Mouse (Mus musculus): Measurements from ENCODE around the gene Vps13d. TPM values are rescaled to one million over a fixed set of nuclear protein-coding genes. Genes with fewer than 3 reads are reported as not detected.

Gene Vps13d
- polyA plus RNA-seq, 1 experiment from 2014 or later, result 14.2 TPM

- Histone ChIP-seq H3K9me3 (ENCODE audit: control insufficient read depth, low read length) (no peaks in the 10 kb centered on the region), H3K36me3 (ENCODE audit: control insufficient read depth, insufficient read depth, low read length) (peaks cover 8% of the 10 kb centered on the region; the same call in 1 of the 2 replicates), H3K27ac (replicated peaks; ENCODE audit: low read depth, low read length) (no peak overlapping the region), H3K27me3 (ENCODE audit: control insufficient read depth, insufficient read depth, low read length) (no peaks in the 10 kb centered on the region), H3K4me3 (ENCODE audit: low read depth, low read length) (no peak overlapping the region), H3K4me2 (ENCODE audit: low read depth, severe bottlenecking) (no peak overlapping the region), H3K9ac (ENCODE audit: low read length) (no peak overlapping the region), H3K4me1 (ENCODE audit: control insufficient read depth, insufficient read depth, low read length) (peaks cover 13% of the 10 kb centered on the region)
- ATAC-seq (ENCODE audit: insufficient number of reproducible peaks, low FRiP score, low TSS enrichment, low read depth) (no peak), DNase-seq (ENCODE audit: low spot score) (no peak)
- 91% methylated on average over 3 of the region's 3 CpGs for WGBS
Observed at GRCm38 (mm10) chr4:145055792-145056191, 139.0 kb downstream of the Vps13d start.

GRCm38 (mm10) chr4:145054369-145054768 is 140.4 kb downstream of the Vps13d start:
- H3K4me1 ChIP-seq (ENCODE audit: control insufficient read depth, insufficient read depth, low read length), result peaks cover 15% of the 10 kb centered on the region
- 79% methylated on average over 3 of the region's 3 CpGs for WGBS
- H3K27ac ChIP-seq (replicated peaks; ENCODE audit: low read depth, low read length), result no peak overlapping the region

GRCm38 (mm10) chr4:145052697-145053096 is 142.1 kb downstream of the Vps13d start:
- H3K9me3 ChIP-seq (ENCODE audit: control insufficient read depth, low read length), result no peaks in the 10 kb centered on the region
- 0 out of 2 replicates have a peak overlapping the region, but pooled peaks have one; percentile 5 for H3K27ac ChIP-seq (replicated peaks; ENCODE audit: low read depth, low read length)
- H3K36me3 ChIP-seq (ENCODE audit: control insufficient read depth, insufficient read depth, low read length), result peaks cover 8% of the 10 kb centered on the region; the same call in 1 of the 2 replicates
- peaks cover 15% of the 10 kb centered on the region for H3K4me1 ChIP-seq (ENCODE audit: control insufficient read depth, insufficient read depth, low read length)
- no peak overlapping the region for H3K4me3 ChIP-seq (ENCODE audit: low read depth, low read length)
- DNase-seq (ENCODE audit: low spot score), result no peak
- H3K27me3 ChIP-seq (ENCODE audit: control insufficient read depth, insufficient read depth, low read length), result no peaks in the 10 kb centered on the region
- ATAC-seq (ENCODE audit: insufficient number of reproducible peaks, low FRiP score, low TSS enrichment, low read depth), result no peak
- no peak overlapping the region for H3K4me2 ChIP-seq (ENCODE audit: low read depth, severe bottlenecking)
- H3K9ac ChIP-seq (ENCODE audit: low read length), result no peak overlapping the region
- WGBS, result 70% methylated on average over 1 of the region's 1 CpGs

More at GRCm38 (mm10) chr4:145054369-145054768, 140.4 kb downstream of the Vps13d start:
- DNase-seq (ENCODE audit: low spot score), result no peak
- no peak overlapping the region for H3K9ac ChIP-seq (ENCODE audit: low read length)
- no peak for ATAC-seq (ENCODE audit: insufficient number of reproducible peaks, low FRiP score, low TSS enrichment, low read depth)
- peaks cover 8% of the 10 kb centered on the region; the same call in 1 of the 2 replicates for H3K36me3 ChIP-seq (ENCODE audit: control insufficient read depth, insufficient read depth, low read length)
- H3K9me3 ChIP-seq (ENCODE audit: control insufficient read depth, low read length), result no peaks in the 10 kb centered on the region
- H3K4me2 ChIP-seq (ENCODE audit: low read depth, severe bottlenecking), result no peak overlapping the region
- no peaks in the 10 kb centered on the region for H3K27me3 ChIP-seq (ENCODE audit: control insufficient read depth, insufficient read depth, low read length)
- no peak overlapping the region for H3K4me3 ChIP-seq (ENCODE audit: low read depth, low read length)

DNA sequence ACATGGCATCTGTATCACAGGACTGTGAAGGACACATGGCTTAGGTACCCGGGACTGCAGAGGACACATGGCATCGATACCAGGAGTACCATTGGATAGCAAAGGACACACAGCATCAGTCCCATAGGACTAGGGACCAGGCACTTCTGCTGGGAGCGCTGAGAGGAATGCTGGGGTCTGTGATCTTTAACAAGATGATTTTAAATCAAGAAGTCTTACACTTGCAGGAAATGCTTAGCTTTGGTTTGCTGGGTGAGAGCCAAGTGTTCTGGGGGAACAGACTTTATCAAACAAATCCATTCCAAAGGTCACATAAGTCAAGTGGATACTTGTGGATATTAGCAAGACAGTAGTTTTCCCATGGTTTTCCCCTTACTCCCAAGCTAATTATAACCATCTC is 142.5 kb downstream of the Vps13d start:
- peaks cover 7% of the 10 kb centered on the region; the same call in 1 of the 2 replicates for H3K36me3 ChIP-seq (ENCODE audit: control insufficient read depth, insufficient read depth, low read length)
- DNase-seq (ENCODE audit: low spot score) (no peak), ATAC-seq (ENCODE audit: insufficient number of reproducible peaks, low FRiP score, low TSS enrichment, low read depth) (no peak; the same call in 1 of the 2 replicates)
- WGBS, result 86% methylated on average over 3 of the region's 3 CpGs
- H3K27ac ChIP-seq (replicated peaks; ENCODE audit: low read depth, low read length), result peak overlapping the region; percentile 75
- no peak overlapping the region for H3K4me3 ChIP-seq (ENCODE audit: low read depth, low read length)
- no peak overlapping the region for H3K9ac ChIP-seq (ENCODE audit: low read length)
- peaks cover 15% of the 10 kb centered on the region for H3K4me1 ChIP-seq (ENCODE audit: control insufficient read depth, insufficient read depth, low read length)
- H3K27me3 ChIP-seq (ENCODE audit: control insufficient read depth, insufficient read depth, low read length), result no peaks in the 10 kb centered on the region
- H3K9me3 ChIP-seq (ENCODE audit: control insufficient read depth, low read length), result no peaks in the 10 kb centered on the region
- H3K4me2 ChIP-seq (ENCODE audit: low read depth, severe bottlenecking), result no peak overlapping the region

- Histone ChIP-seq H3K4me3 (ENCODE audit: low read depth, low read length) (no peak overlapping the region), H3K27me3 (ENCODE audit: control insufficient read depth, insufficient read depth, low read length) (no peaks in the 10 kb centered on the region), H3K9me3 (ENCODE audit: control insufficient read depth, low read length) (no peaks in the 10 kb centered on the region), H3K36me3 (ENCODE audit: control insufficient read depth, insufficient read depth, low read length) (peaks cover 3% of the 10 kb centered on the region; the same call in 1 of the 2 replicates), H3K4me1 (ENCODE audit: control insufficient read depth, insufficient read depth, low read length) (peaks cover 15% of the 10 kb centered on the region), H3K4me2 (ENCODE audit: low read depth, severe bottlenecking) (0 out of 2 replicates have a peak overlapping the region, but pooled peaks have one; percentile 7), H3K9ac (ENCODE audit: low read length) (no peak overlapping the region), H3K27ac (replicated peaks; ENCODE audit: low read depth, low read length) (peak overlapping the region; percentile 75)
- DNase-seq (ENCODE audit: low spot score), result peak; percentile 53
- 33% methylated on average over 4 of the region's 4 CpGs for WGBS
- ATAC-seq (ENCODE audit: insufficient number of reproducible peaks, low FRiP score, low TSS enrichment, low read depth), result peak; percentile 83
Observed at GRCm38 (mm10) chr4:145051209-145051969, 143.4 kb downstream of the Vps13d start.

GRCm38 (mm10) chr4:145050518-145051208 is 144.1 kb downstream of the Vps13d start:
- 21% methylated on average over 8 of the region's 8 CpGs for WGBS
- peak; percentile 55 for DNase-seq (ENCODE audit: low spot score)

DNA sequence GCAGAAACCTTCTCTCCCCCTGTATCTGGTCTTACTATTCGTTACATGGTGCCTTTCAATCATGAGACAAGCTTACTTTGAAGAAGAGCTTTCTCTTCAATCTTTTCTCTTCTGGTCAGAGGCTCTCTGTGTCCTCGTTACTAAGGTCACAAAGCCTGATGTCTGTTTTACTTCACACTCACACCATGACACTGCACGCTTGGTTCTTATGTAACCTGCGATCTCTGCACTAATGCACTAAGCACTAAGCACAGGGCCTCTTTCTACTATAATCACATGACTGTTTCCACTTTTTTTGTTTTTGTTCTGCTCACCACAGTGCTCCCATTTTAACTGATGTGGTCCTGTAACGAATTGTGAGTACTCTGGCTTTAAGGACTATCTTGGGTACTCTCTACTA is 146.8 kb downstream of the Vps13d start:
- 59% methylated on average over 5 of the region's 5 CpGs for WGBS
- DNase-seq (ENCODE audit: low spot score) (no peak), ATAC-seq (ENCODE audit: insufficient number of reproducible peaks, low FRiP score, low TSS enrichment, low read depth) (no peak)
- Histone ChIP-seq H3K4me3 (ENCODE audit: low read depth, low read length) (no peak overlapping the region), H3K9ac (ENCODE audit: low read length) (no peak overlapping the region), H3K9me3 (ENCODE audit: control insufficient read depth, low read length) (no peaks in the 10 kb centered on the region), H3K4me1 (ENCODE audit: control insufficient read depth, insufficient read depth, low read length) (peaks cover 15% of the 10 kb centered on the region), H3K36me3 (ENCODE audit: control insufficient read depth, insufficient read depth, low read length) (peaks cover 6% of the 10 kb centered on the region), H3K27me3 (ENCODE audit: control insufficient read depth, insufficient read depth, low read length) (no peaks in the 10 kb centered on the region), H3K4me2 (ENCODE audit: low read depth, severe bottlenecking) (no peak overlapping the region), H3K27ac (replicated peaks; ENCODE audit: low read depth, low read length) (no peak overlapping the region)

More at GRCm38 (mm10) chr4:145050518-145051208, 144.1 kb downstream of the Vps13d start:
- Histone ChIP-seq H3K4me1 (ENCODE audit: control insufficient read depth, insufficient read depth, low read length) (peaks cover 15% of the 10 kb centered on the region), H3K36me3 (ENCODE audit: control insufficient read depth, insufficient read depth, low read length) (no peaks in the 10 kb centered on the region; the same call in 1 of the 2 replicates), H3K27ac (replicated peaks; ENCODE audit: low read depth, low read length) (peak overlapping the region; percentile 75), H3K9ac (ENCODE audit: low read length) (no peak overlapping the region), H3K27me3 (ENCODE audit: control insufficient read depth, insufficient read depth, low read length) (no peaks in the 10 kb centered on the region), H3K4me3 (ENCODE audit: low read depth, low read length) (no peak overlapping the region), H3K4me2 (ENCODE audit: low read depth, severe bottlenecking) (no peak overlapping the region), H3K9me3 (ENCODE audit: control insufficient read depth, low read length) (no peaks in the 10 kb centered on the region)
- ATAC-seq (ENCODE audit: insufficient number of reproducible peaks, low FRiP score, low TSS enrichment, low read depth), result peak; percentile 56

GRCm38 (mm10) chr4:145046032-145046401 is 148.8 kb downstream of the Vps13d start:
- Histone ChIP-seq H3K27me3 (ENCODE audit: control insufficient read depth, insufficient read depth, low read length) (no peaks in the 10 kb centered on the region), H3K4me3 (ENCODE audit: low read depth, low read length) (no peak overlapping the region), H3K4me2 (ENCODE audit: low read depth, severe bottlenecking) (no peak overlapping the region), H3K36me3 (ENCODE audit: control insufficient read depth, insufficient read depth, low read length) (peaks cover 9% of the 10 kb centered on the region), H3K9me3 (ENCODE audit: control insufficient read depth, low read length) (no peaks in the 10 kb centered on the region), H3K9ac (ENCODE audit: low read length) (no peak overlapping the region), H3K27ac (replicated peaks; ENCODE audit: low read depth, low read length) (no peak overlapping the region), H3K4me1 (ENCODE audit: control insufficient read depth, insufficient read depth, low read length) (peaks cover 2% of the 10 kb centered on the region; the same call in 1 of the 2 replicates)
- no peak for ATAC-seq (ENCODE audit: insufficient number of reproducible peaks, low FRiP score, low TSS enrichment, low read depth)
- no peak for DNase-seq (ENCODE audit: low spot score)
- 85% methylated on average over 8 of the region's 8 CpGs for WGBS
